ENCODE assay signal across 34 mouse cellular contexts in the genomic region with DNA sequence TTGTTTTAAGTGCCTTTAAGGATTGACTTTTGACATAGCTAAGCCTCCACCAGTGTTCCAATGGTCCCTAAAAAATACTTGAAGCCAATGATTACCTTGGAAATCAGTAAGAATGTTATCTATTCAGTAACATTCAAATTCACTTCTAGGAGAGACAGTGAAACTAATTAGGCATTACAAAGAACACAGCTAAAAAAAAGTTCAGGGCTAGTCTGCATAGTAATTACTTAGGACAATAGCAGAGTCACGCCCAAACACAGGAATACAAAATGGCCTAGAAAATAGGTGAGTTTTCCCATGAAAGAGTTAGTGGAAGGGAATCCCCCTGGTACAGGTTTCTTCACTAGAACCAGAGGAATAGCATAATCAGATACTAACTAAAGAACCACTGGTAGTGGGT.
"Had no signal": no experiment of that assay in that cellular context is flagged by ENCODE, and none has a peak within 500 bp of the region (broad histone marks: within the 10 kb centered on the region; RNA-seq: fewer than 3 reads in every experiment).

No protein-coding gene starts in this region.

- H3K27me3 ChIP-seq: heart, embryonic 12.5 days; heart, embryonic 13.5 days; heart, embryonic 15.5 days; hindbrain, embryonic 12.5 days; hindbrain, embryonic 13.5 days; hindbrain, embryonic 15.5 days; kidney, embryonic 15.5 days had no signal

- H3K9me3 ChIP-seq: heart, embryonic 15.5 days; hindbrain, embryonic 10.5 days; hindbrain, embryonic 12.5 days; hindbrain, embryonic 13.5 days; hindbrain, embryonic 15.5 days; kidney, embryonic 15.5 days had no signal

- H3K36me3 ChIP-seq: heart, embryonic 12.5 days; heart, embryonic 13.5 days; heart, embryonic 15.5 days; hindbrain, embryonic 10.5 days; hindbrain, embryonic 12.5 days; hindbrain, embryonic 13.5 days; hindbrain, embryonic 15.5 days; kidney, embryonic 15.5 days had no signal

- H3K27ac ChIP-seq: heart, embryonic 13.5 days; heart, embryonic 15.5 days; hindbrain, embryonic 10.5 days; hindbrain, embryonic 12.5 days; hindbrain, embryonic 13.5 days; hindbrain, embryonic 14.5 days; hindbrain, embryonic 15.5 days; hindbrain, postnatal 0 days; kidney, embryonic 15.5 days; kidney, postnatal 0 days; layer of hippocampus, adult 2 months; left cerebral cortex, adult 2 months had no signal

- H3K4me2 ChIP-seq: heart, embryonic 11.5 days; heart, embryonic 12.5 days; heart, embryonic 13.5 days; heart, embryonic 15.5 days; hindbrain, embryonic 12.5 days; hindbrain, embryonic 13.5 days; hindbrain, embryonic 14.5 days; hindbrain, embryonic 15.5 days; kidney, embryonic 15.5 days had no signal

- H3K4me3 ChIP-seq: heart, embryonic 12.5 days; heart, embryonic 13.5 days; heart, embryonic 15.5 days; hindbrain, embryonic 10.5 days; hindbrain, embryonic 12.5 days; hindbrain, embryonic 13.5 days; hindbrain, embryonic 15.5 days; kidney, embryonic 15.5 days; layer of hippocampus, adult 2 months; left cerebral cortex, adult 2 months had no signal

- ATAC-seq: hindbrain, embryonic 16.5 days; hindbrain, postnatal 0 days; inflammation-experienced regulatory T-cells, adult 6 months; intestine, embryonic 16.5 days; intestine, postnatal 0 days had no signal

- H3K4me1 ChIP-seq: heart, embryonic 12.5 days; heart, embryonic 13.5 days; heart, embryonic 15.5 days; hindbrain, embryonic 10.5 days; hindbrain, embryonic 12.5 days; hindbrain, embryonic 13.5 days; hindbrain, embryonic 15.5 days; kidney, embryonic 15.5 days had no signal

- DNase-seq: heart, postnatal 10 days; heart, postnatal 14 days; heart, postnatal 36 days; heart, postnatal 4 days; kidney, adult 11 months; kidney, adult 18-20 months; kidney, adult 2 months; kidney, adult 8-10 months; kidney, adult 9 months; kidney, postnatal 10 days; kidney, postnatal 14 days; kidney, postnatal 25 days; kidney, postnatal 36 days; kidney, postnatal 4 days; layer of hippocampus, adult 9-11 months; layer of hippocampus, postnatal 36 days had no signal

- H3K9ac ChIP-seq: heart, embryonic 12.5 days; heart, embryonic 13.5 days; heart, embryonic 15.5 days; hindbrain, embryonic 12.5 days; hindbrain, embryonic 13.5 days; hindbrain, embryonic 14.5 days; hindbrain, embryonic 15.5 days; kidney, embryonic 15.5 days had no signal
